9 mouse cellular contexts compared by ENCODE assay signal in genomic region chr12:110377734-110378133, GRCm38 (mm10).
DNase-seq lines count a peak whose midpoint lies in the region; ATAC-seq lines count a peak whose summit lies in the region.
"Had no signal": no experiment of that assay in that cellular context is flagged by ENCODE, and none has a peak within 500 bp of the region (broad histone marks: within the 10 kb centered on the region; RNA-seq: fewer than 3 reads in every experiment).

No protein-coding gene starts in this region.

- no peak for ATAC-seq in midbrain, embryonic 11.5 days (ENCODE audit: low FRiP score)
- ATAC-seq in midbrain, embryonic 14.5 days (ENCODE audit: low FRiP score, low TSS enrichment): no peak

- DNase-seq in gastrocnemius, adult 18-20 months (ENCODE audit: low spot score): peak; percentile 30
- no peak for DNase-seq in gastrocnemius, postnatal 4 days (ENCODE audit: low spot score in 2 of 2)
- DNase-seq in midbrain, embryonic 11.5 days (ENCODE audit: low spot score, missing footprints): peak; percentile 80
- DNase-seq in midbrain, embryonic 14.5 days: no peak
- DNase-seq in ZHBTc4 (ENCODE audit: low read depth, low spot score): peak; percentile 82
- DNase-seq in kidney, postnatal 10 days: peak; percentile 61
- DNase-seq in spleen, postnatal 4 days (ENCODE audit: low spot score in 2 of 2): peak; percentile 43 to 77
- no peak for DNase-seq in cerebellum, adult 8-10 months

- no peak overlapping the region for H3K4me2 ChIP-seq in midbrain, embryonic 11.5 days
- H3K4me2 ChIP-seq in midbrain, embryonic 14.5 days (ENCODE audit: low read length): no peak overlapping the region
- H3K4me2 ChIP-seq: neural tube, embryonic 12.5 days had no signal

- no peaks in the 10 kb centered on the region for H3K36me3 ChIP-seq in midbrain, embryonic 11.5 days (ENCODE audit: control insufficient read depth, insufficient read depth, low read length)
- H3K36me3 ChIP-seq in midbrain, embryonic 14.5 days (ENCODE audit: control insufficient read depth, insufficient read depth, low read length): no peaks in the 10 kb centered on the region
- H3K36me3 ChIP-seq: neural tube, embryonic 12.5 days had no signal

- peaks cover 20% of the 10 kb centered on the region for H3K4me1 ChIP-seq in midbrain, embryonic 11.5 days (ENCODE audit: control insufficient read depth, insufficient read depth, low read length)
- H3K4me1 ChIP-seq in midbrain, embryonic 14.5 days (ENCODE audit: control insufficient read depth, insufficient read depth, low read length): peaks cover 22% of the 10 kb centered on the region

- H3K4me3 ChIP-seq in midbrain, embryonic 11.5 days (ENCODE audit: low read depth, low read length): no peak overlapping the region
- H3K4me3 ChIP-seq in midbrain, embryonic 14.5 days (replicated peaks; ENCODE audit: low read depth, low read length): no peak overlapping the region
- H3K4me3 ChIP-seq: neural tube, embryonic 12.5 days had no signal

- H3K27ac ChIP-seq in midbrain, embryonic 11.5 days (ENCODE audit: low read depth, low read length): no peak overlapping the region
- H3K27ac ChIP-seq in midbrain, embryonic 14.5 days (replicated peaks; ENCODE audit: low read depth, low read length): no peak overlapping the region
- H3K27ac ChIP-seq: neural tube, embryonic 12.5 days had no signal

- whole genome bisulfite sequencing in midbrain, embryonic 11.5 days: 32% methylated on average over 10 of the region's 10 CpGs
- 42% methylated on average over 10 of the region's 10 CpGs for WGBS in midbrain, embryonic 14.5 days

- H3K9me3 ChIP-seq in midbrain, embryonic 11.5 days (ENCODE audit: control insufficient read depth, low read length): no peaks in the 10 kb centered on the region
- H3K9me3 ChIP-seq in midbrain, embryonic 14.5 days (ENCODE audit: control insufficient read depth, low read length): no peaks in the 10 kb centered on the region
- H3K9me3 ChIP-seq: neural tube, embryonic 12.5 days had no signal

- peaks cover 11% of the 10 kb centered on the region for H3K27me3 ChIP-seq in midbrain, embryonic 11.5 days (ENCODE audit: control insufficient read depth, insufficient read depth, low read length)
- H3K27me3 ChIP-seq in midbrain, embryonic 14.5 days (ENCODE audit: control insufficient read depth, insufficient read depth, low read length): peaks cover 3% of the 10 kb centered on the region; the same call in 1 of the 2 replicates

- no peak overlapping the region for H3K9ac ChIP-seq in midbrain, embryonic 11.5 days (ENCODE audit: low read length)
- no peak overlapping the region; the same call in 1 of the 2 replicates for H3K9ac ChIP-seq in midbrain, embryonic 14.5 days (replicated peaks; ENCODE audit: low read length)
- H3K9ac ChIP-seq: neural tube, embryonic 12.5 days had no signal

Comparison
In these comparisons a context has a peak if more than half of its experiments do, and no peak if none do; other contexts are left out.
1. DNase-seq: peak in gastrocnemius, adult 18-20 months (single experiment), midbrain, embryonic 11.5 days (single experiment), ZHBTc4 (single experiment), kidney, postnatal 10 days (single experiment) and spleen, postnatal 4 days (2 of 2); none in gastrocnemius, postnatal 4 days (0 of 2), midbrain, embryonic 14.5 days (single experiment) and cerebellum, adult 8-10 months (single experiment).